ENCODE assay signal across 14 mouse cellular contexts in the genomic region with DNA sequence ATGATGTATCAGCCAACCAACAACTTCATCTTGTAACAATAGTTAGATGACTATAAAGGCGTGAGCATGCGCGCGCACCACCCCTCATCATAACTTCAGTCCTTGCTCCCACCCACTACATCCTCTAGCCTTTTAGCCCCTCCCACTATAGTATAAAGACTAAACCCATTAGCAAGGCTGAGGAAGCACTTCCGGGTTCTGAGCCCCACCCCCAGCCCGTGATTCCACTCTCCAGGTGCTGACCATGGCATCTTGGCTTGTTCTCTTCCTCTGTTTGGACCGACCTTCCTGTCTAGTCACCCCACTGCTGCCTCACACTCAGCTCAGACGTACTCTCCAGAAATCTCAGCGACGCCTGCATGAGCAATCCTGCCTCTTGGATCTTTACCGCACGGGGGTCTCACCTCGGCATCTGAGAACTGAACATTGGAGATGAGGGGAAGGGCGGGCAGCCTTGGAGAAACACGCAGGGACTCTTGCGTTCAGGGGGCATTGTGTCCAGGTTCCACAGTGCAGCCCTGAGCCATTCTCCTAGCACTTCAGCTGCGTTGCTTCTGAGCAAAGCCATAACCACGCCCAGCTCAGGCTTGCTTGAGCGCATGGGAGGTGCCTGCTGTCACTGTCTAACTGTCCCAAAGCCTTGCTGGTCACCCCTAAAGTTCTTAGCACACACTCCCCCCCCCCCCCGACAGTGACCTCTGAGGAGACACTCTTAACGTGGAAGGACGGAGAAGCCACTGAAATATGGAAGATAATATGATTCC.
DNase-seq lines count a peak whose midpoint lies in the region; ATAC-seq and TF ChIP-seq lines count a peak whose summit lies in the region.
"Had no signal": no experiment of that assay in that cellular context is flagged by ENCODE, and none has a peak within 500 bp of the region (broad histone marks: within the 10 kb centered on the region; RNA-seq: fewer than 3 reads in every experiment).

No protein-coding gene starts in this region.

- 62% methylated on average over 22 of the region's 22 CpGs for WGBS in heart, postnatal 0 days
- WGBS in neural tube, embryonic 12.5 days: 79% methylated on average over 22 of the region's 22 CpGs
- WGBS in intestine, embryonic 15.5 days: 68% methylated on average over 22 of the region's 22 CpGs
- WGBS in stomach, embryonic 16.5 days: 67% methylated on average over 22 of the region's 22 CpGs

- TF ChIP-seq CTCF in heart, postnatal 0 days (IDR thresholded peaks at IDR 0.05; ENCODE audit: low read depth): no peak

- intact Hi-C loops in heart, postnatal 25 days (cut with DNase I): no loop called here

- H3K27ac ChIP-seq in heart, postnatal 0 days (ENCODE audit: low read depth): no peak overlapping the region
- no peak overlapping the region for H3K27ac ChIP-seq in neural tube, embryonic 12.5 days
- H3K27ac ChIP-seq in intestine, embryonic 15.5 days: no peak overlapping the region
- no peak overlapping the region for H3K27ac ChIP-seq in stomach, embryonic 16.5 days (ENCODE audit: low read length)
- H3K27ac ChIP-seq: hindbrain, embryonic 13.5 days had no signal

- peak overlapping the region; percentile 51 for H3K4me2 ChIP-seq in heart, postnatal 0 days (ENCODE audit: low read depth, low read length)
- H3K4me2 ChIP-seq in neural tube, embryonic 12.5 days (replicated peaks): 0 out of 2 replicates have a peak overlapping the region, but pooled peaks have one; percentile 12
- peak overlapping the region; percentile 22; the same call in 1 of the 2 replicates for H3K4me2 ChIP-seq in intestine, embryonic 15.5 days (replicated peaks)
- peak overlapping the region; percentile 43; the same call in 1 of the 2 replicates for H3K4me2 ChIP-seq in stomach, embryonic 16.5 days (ENCODE audit: low read depth, low read length)
- H3K4me2 ChIP-seq: hindbrain, embryonic 13.5 days had no signal

- H3K9me3 ChIP-seq in heart, postnatal 0 days (replicated peaks; ENCODE audit: control insufficient read depth, low read length): no peaks in the 10 kb centered on the region
- no peaks in the 10 kb centered on the region for H3K9me3 ChIP-seq in neural tube, embryonic 12.5 days
- no peaks in the 10 kb centered on the region for H3K9me3 ChIP-seq in intestine, embryonic 15.5 days
- 0 out of 2 replicates have a peak, but pooled peaks cover 3% of the 10 kb centered on the region for H3K9me3 ChIP-seq in stomach, embryonic 16.5 days (replicated peaks; ENCODE audit: control insufficient read depth, low read length)
- H3K9me3 ChIP-seq: hindbrain, embryonic 13.5 days had no signal

- no peak for DNase-seq in heart, postnatal 0 days (ENCODE audit: low spot score)
- no peak for DNase-seq in heart, postnatal 25 days (ENCODE audit: low spot score)
- DNase-seq in neural tube, embryonic 10.5 days (ENCODE audit: extremely low spot score, low spot score): no peak
- DNase-seq in adrenal gland, postnatal 36 days: no peak
- DNase-seq: cerebellum, adult 9-11 months; kidney, postnatal 4 days had no signal

- no peak for ATAC-seq in heart, postnatal 0 days (ENCODE audit: insufficient read depth, low read depth)
- ATAC-seq in neural tube, embryonic 12.5 days (ENCODE audit: low FRiP score, low read depth): no peak
- ATAC-seq in intestine, embryonic 15.5 days: peak; percentile 75; the same call in 1 of the 2 replicates
- ATAC-seq in stomach, embryonic 16.5 days (ENCODE audit: insufficient read depth, low FRiP score): peak; percentile 56; the same call in 1 of the 2 replicates
- ATAC-seq in granulocyte monocyte progenitor cell, adult 5-6 weeks (replicated peaks; ENCODE audit: poor library complexity, severe bottlenecking): no peak
- ATAC-seq: activated CD4-positive, CD25-positive, alpha-beta regulatory T cell, adult 4 months had no signal

- H3K36me3 ChIP-seq in heart, postnatal 0 days (replicated peaks; ENCODE audit: control insufficient read depth, insufficient read depth, low read length): no peaks in the 10 kb centered on the region
- no peaks in the 10 kb centered on the region for H3K36me3 ChIP-seq in neural tube, embryonic 12.5 days
- H3K36me3 ChIP-seq in intestine, embryonic 15.5 days: no peaks in the 10 kb centered on the region
- H3K36me3 ChIP-seq in stomach, embryonic 16.5 days (ENCODE audit: control insufficient read depth, insufficient read depth, low read length): no peaks in the 10 kb centered on the region
- H3K36me3 ChIP-seq: hindbrain, embryonic 13.5 days had no signal

- TF ChIP-seq EP300 in heart, postnatal 0 days (IDR thresholded peaks at IDR 0.05; ENCODE audit: low read depth): no peak

- H3K27me3 ChIP-seq in heart, postnatal 0 days (ENCODE audit: control insufficient read depth, insufficient read depth, low read length): no peaks in the 10 kb centered on the region
- H3K27me3 ChIP-seq in neural tube, embryonic 12.5 days (replicated peaks): no peaks in the 10 kb centered on the region
- no peaks in the 10 kb centered on the region for H3K27me3 ChIP-seq in intestine, embryonic 15.5 days (replicated peaks)
- H3K27me3 ChIP-seq in stomach, embryonic 16.5 days (ENCODE audit: control insufficient read depth, insufficient read depth, low read length): no peaks in the 10 kb centered on the region
- H3K27me3 ChIP-seq: CH12.LX; hindbrain, embryonic 13.5 days had no signal

- H3K9ac ChIP-seq in heart, postnatal 0 days (replicated peaks; ENCODE audit: low read depth, low read length): no peak overlapping the region
- no peak overlapping the region for H3K9ac ChIP-seq in neural tube, embryonic 12.5 days
- no peak overlapping the region for H3K9ac ChIP-seq in intestine, embryonic 15.5 days
- no peak overlapping the region; the same call in 1 of the 2 replicates for H3K9ac ChIP-seq in stomach, embryonic 16.5 days (ENCODE audit: low read length)
- H3K9ac ChIP-seq: hindbrain, embryonic 13.5 days had no signal

- no peak overlapping the region for H3K4me3 ChIP-seq in heart, postnatal 0 days (ENCODE audit: low read depth, low read length)
- no peak overlapping the region for H3K4me3 ChIP-seq in neural tube, embryonic 12.5 days
- no peak overlapping the region; the same call in 1 of the 2 replicates for H3K4me3 ChIP-seq in intestine, embryonic 15.5 days (replicated peaks)
- H3K4me3 ChIP-seq in stomach, embryonic 16.5 days (replicated peaks; ENCODE audit: low read length): peak overlapping the region; percentile 17; the same call in 1 of the 2 replicates
- H3K4me3 ChIP-seq: hindbrain, embryonic 13.5 days; myocyte had no signal

- H3K4me1 ChIP-seq in heart, postnatal 0 days (ENCODE audit: control insufficient read depth, insufficient read depth): no peaks in the 10 kb centered on the region
- no peaks in the 10 kb centered on the region for H3K4me1 ChIP-seq in neural tube, embryonic 12.5 days
- no peaks in the 10 kb centered on the region for H3K4me1 ChIP-seq in intestine, embryonic 15.5 days (replicated peaks)
- H3K4me1 ChIP-seq in stomach, embryonic 16.5 days (ENCODE audit: control insufficient read depth, insufficient read depth, low read length): no peaks in the 10 kb centered on the region
- H3K4me1 ChIP-seq: hindbrain, embryonic 13.5 days had no signal

Comparison
In these comparisons a context has a peak if more than half of its experiments do, and no peak if none do; other contexts are left out.
1. ATAC-seq: peak in intestine, embryonic 15.5 days (single experiment) and stomach, embryonic 16.5 days (single experiment); none in heart, postnatal 0 days (single experiment), neural tube, embryonic 12.5 days (single experiment) and granulocyte monocyte progenitor cell, adult 5-6 weeks (single experiment).
2. Peak in every context shown above with its lines, with median percentiles within 50 percentile points of each other: H3K4me2 ChIP-seq.